Mouse (Mus musculus) forebrain, embryonic 10.5 days (tissue): ENCODE data around the gene Cbll1. TPM values are rescaled to one million over a fixed set of nuclear protein-coding genes. Genes with fewer than 3 reads are reported as not detected.
"Not testable (repeated sequence)": the region's sequence is repeated elsewhere in the genome, so short reads cannot be mapped to it uniquely, and the experiment has no call there.

Experiments used
- DNase-seq: peaks from one replicate; pipeline ENCODE4 v3.0.0-alpha.2; 2017; ENCODE audit warnings: low spot score; ENCODE audit errors: extremely low spot score
- H3K27ac ChIP-seq: fragments of 300-500 bp; sonication (generic); 2 replicates; pipeline ENCODE4 v1.5.1; 2016; ENCODE audit warnings: mild to moderate bottlenecking
- H3K27me3 ChIP-seq: fragments of 300-500 bp; sonication (generic); 2 replicates; pipeline ENCODE4 v1.6.1; 2016; ENCODE audit warnings: mild to moderate bottlenecking; ENCODE audit not compliant: poor library complexity, severe bottlenecking
- H3K36me3 ChIP-seq: fragments of 300-500 bp; sonication (generic); replicated peaks from 2 replicates; pipeline ENCODE4 v1.6.1; 2016; ENCODE audit warnings: mild to moderate bottlenecking, moderate library complexity
- H3K4me1 ChIP-seq: fragments of 300-500 bp; sonication (generic); 2 replicates; pipeline ENCODE4 v1.6.1; 2016
- H3K4me3 ChIP-seq: fragments of 300-500 bp; sonication (generic); 2 replicates; pipeline ENCODE4 v1.5.1; 2016; ENCODE audit warnings: mild to moderate bottlenecking, moderate library complexity
- H3K9me3 ChIP-seq: fragments of 300-500 bp; sonication (generic); 2 replicates; pipeline ENCODE4 v1.6.1; 2016; ENCODE audit warnings: mild to moderate bottlenecking, moderate library complexity
- WGBS: fragments of 180-500 bp; shearing (Covaris S2); methylation state at CpG from one replicate; pipeline ENCODE4 v1.1.7; 2016; 5-methylcytosine and 5-hydroxymethylcytosine counted together
- polyA plus RNA-seq: library from polyadenylated mRNA; unstranded; fragments of >200 nt; fragmentation: Nextera tagmentation; extraction: Ambion mirVana; gene quantifications from 2 replicates; pipeline ENCODE4 v1.2.1, GENCODE M21; 2016

Cbll1 gene
- polyA plus RNA-seq, 1 experiment from 2014 or later = 16.7 TPM

DNA sequence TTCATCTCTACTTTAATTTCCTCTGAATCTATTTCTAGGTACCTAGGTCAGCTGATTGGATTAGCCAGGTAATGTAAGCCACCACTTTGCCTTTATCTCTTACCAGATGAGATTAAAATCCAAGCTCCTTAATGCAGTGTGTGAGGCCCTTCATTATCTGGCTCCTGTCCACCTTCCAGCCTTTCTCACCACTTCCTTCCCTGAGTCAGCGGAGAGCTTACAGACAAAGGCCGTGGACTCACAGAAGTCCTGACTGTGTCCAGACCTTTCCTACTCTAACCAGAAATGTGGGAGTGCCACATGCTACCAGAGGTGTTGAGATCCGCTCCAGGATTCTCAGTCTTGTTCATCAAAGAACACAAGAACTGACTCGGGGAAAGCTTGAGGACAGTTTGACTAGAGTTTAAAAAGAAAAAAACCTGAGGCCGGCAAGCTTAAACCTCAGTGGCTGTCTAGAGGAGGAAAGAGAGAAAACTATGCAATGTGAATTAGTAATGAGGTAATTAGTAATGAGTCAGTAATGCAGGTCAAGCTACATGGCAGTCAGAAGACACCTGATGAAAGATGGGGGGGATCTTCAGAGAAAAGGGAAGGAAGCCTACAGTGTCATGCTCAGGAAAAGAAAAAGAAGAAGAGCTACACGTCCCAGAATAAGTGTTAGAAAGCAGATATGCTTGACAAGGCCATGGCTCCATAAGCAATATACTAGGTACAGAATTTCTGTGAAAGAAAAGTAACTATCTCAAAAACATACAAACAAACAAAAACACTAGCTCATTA lies 14.5 kb upstream of the Cbll1 start:
- H3K27me3 ChIP-seq = no peaks in the 10 kb centered on the region
- H3K36me3 ChIP-seq = no peaks in the 10 kb centered on the region
- no peaks in the 10 kb centered on the region for H3K9me3 ChIP-seq
- H3K27ac ChIP-seq = no peak overlapping the region
- no peak overlapping the region for H3K4me3 ChIP-seq
- DNase-seq = no peak
- 79% methylated on average over 6 of the region's 6 CpGs for WGBS
- H3K4me1 ChIP-seq = no peaks in the 10 kb centered on the region

DNA sequence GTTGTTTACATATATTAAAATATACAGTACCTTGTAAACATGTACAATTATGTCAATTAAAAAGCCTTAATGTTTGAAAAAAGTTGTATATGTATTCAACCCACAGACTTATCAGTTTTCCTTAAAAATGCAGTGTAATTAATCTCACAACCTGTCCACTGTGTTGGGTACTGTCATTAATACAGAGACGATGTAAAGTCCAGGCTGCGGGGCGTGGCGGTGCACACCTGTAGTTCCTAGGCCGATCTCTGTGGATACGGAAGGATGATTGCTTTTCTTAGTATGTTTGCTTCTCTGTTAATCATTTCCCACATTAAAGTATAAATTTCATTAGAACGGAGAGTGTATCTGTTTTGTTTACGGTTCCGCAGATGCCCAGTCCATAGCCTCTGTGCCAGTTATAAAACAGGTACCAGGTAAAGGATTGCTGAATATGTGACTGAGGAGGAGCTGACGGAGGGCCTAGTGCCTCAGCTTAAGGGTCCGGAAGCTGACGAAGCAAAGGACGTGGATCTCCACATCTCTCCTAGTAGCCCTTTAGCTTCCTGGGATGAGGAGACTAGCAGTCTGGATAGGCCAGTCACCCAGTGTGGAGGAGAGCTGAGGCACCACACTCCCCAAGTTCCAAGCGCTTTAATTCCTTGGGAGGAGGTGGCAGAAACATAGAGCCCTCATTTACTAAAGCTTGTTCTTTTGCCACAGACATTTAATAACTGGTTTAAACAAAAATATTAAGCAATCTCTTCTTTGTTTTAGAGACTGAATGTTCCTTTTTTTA lies 13.4 kb upstream of the Cbll1 start:
- Histone ChIP-seq H3K4me1 (no peaks in the 10 kb centered on the region), H3K36me3 (no peaks in the 10 kb centered on the region), H3K27ac (no peak overlapping the region), H3K9me3 (no peaks in the 10 kb centered on the region), H3K27me3 (no peaks in the 10 kb centered on the region), H3K4me3 (no peak overlapping the region)
- peak; percentile 5 for DNase-seq
- WGBS = 90% methylated on average over 14 of the region's 14 CpGs

DNA sequence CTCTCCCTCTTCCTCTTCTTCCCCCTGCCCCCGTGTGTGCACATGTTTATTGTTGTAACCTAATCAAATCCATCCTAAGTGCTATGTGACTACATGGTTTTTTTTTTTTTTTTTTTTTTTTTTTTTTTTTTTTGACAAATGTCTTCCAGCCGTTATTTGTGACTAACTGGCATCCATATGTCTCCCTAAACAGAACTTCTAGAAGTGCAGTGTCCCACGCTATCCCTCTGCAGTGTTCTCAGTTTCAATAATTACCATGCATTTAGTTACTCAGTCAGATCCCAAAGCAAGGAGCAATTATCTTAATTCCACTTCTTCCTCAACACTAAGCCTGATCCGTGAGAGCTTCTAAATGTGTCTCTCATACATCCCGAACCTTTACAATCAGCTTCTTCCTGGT lies 11.8 kb upstream of the Cbll1 start:
- no peaks in the 10 kb centered on the region for H3K4me1 ChIP-seq
- H3K9me3 ChIP-seq = no peaks in the 10 kb centered on the region
- 68% methylated on average over 5 of the region's 5 CpGs for whole genome bisulfite sequencing
- no peaks in the 10 kb centered on the region for H3K36me3 ChIP-seq
- no peak overlapping the region for H3K4me3 ChIP-seq
- DNase-seq = no peak
- H3K27ac ChIP-seq = no peak overlapping the region
- no peaks in the 10 kb centered on the region for H3K27me3 ChIP-seq

DNA sequence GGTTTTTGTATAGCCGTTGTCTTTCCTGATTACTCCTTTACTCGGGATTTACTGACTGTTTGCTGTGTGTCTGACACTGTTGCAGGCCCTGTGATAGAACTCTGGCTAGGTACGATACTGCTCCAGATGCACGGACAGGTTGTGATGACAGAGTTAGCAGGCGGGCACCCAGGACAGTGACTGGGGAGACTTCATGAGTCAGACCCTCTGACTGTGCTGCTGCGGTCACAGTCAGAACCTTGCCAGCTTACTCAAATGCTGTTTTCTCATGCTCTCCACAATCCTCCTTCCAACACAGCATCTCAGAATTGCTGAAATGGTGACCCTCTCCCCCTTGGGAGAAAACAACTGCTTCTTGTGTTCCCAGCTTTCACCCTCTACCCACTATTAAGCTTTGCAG lies 9.1 kb upstream of the Cbll1 start:
- Histone ChIP-seq H3K9me3 (no peaks in the 10 kb centered on the region), H3K4me3 (no peak overlapping the region), H3K36me3 (no peaks in the 10 kb centered on the region), H3K27me3 (no peaks in the 10 kb centered on the region), H3K4me1 (0 out of 2 replicates have a peak, but pooled peaks cover 3% of the 10 kb centered on the region), H3K27ac (no peak overlapping the region)
- 82% methylated on average over 6 of the region's 6 CpGs for WGBS
- DNase-seq = no peak

DNA sequence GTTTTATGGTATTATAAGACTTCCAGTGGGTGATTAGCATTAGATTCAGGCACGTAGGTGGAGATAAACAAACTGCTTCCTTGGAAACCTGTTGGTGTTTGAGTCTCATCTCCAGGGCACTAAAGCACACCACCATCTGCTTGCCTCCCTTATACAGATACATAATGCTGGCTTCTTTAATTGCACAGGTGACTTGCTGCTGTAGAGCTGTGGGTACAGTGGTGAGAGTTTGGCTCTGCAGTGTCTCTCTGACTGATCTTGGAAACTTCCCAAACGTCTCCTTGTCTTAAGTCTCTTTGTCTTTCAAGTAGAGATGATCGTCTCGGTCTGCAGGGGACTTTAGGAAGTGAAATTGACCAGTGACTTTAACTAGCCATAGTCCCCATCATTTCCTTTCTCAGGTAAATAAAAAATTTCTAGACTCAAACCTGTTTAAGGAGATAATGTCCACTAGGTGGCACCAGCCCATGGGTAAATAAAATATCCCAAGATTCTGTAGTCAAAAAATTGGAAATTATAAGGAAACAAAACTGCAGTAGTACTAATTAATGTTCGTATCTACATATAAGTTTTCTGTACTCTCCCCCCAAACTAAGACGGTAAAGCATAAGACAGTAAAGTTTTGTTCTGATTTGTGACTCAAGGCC lies 8.4 kb upstream of the Cbll1 start:
- no peaks in the 10 kb centered on the region for H3K36me3 ChIP-seq
- H3K27me3 ChIP-seq = no peaks in the 10 kb centered on the region
- H3K4me1 ChIP-seq = 0 out of 2 replicates have a peak, but pooled peaks cover 3% of the 10 kb centered on the region
- WGBS = 42% methylated on average over 6 of the region's 6 CpGs
- no peaks in the 10 kb centered on the region for H3K9me3 ChIP-seq
- no peak for DNase-seq
- H3K27ac ChIP-seq = no peak overlapping the region
- no peak overlapping the region for H3K4me3 ChIP-seq

DNA sequence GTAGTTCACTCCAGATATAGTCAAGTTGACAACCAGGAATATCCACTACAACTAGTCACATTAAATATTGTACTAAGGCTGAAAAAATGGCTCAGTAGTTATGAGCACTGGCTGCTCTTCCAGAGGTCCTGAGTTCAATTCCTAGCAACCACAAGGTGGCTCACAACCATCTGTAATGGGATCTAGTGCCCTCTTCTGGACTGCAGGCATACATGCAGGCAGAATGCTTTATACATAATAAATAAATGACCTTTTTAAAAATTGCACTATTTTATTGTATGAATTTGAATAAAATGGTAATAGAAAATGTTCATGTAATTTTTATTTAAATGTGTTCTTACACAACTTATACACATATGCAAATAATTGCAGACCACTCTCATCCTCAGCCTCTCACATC lies 3.8 kb upstream of the Cbll1 start:
- H3K36me3 ChIP-seq = no peaks in the 10 kb centered on the region
- H3K9me3 ChIP-seq = no peaks in the 10 kb centered on the region
- no peak overlapping the region for H3K27ac ChIP-seq
- H3K4me1 ChIP-seq = peaks cover 16% of the 10 kb centered on the region
- no peak for DNase-seq
- H3K4me3 ChIP-seq = no peak overlapping the region
- no peaks in the 10 kb centered on the region for H3K27me3 ChIP-seq

DNA sequence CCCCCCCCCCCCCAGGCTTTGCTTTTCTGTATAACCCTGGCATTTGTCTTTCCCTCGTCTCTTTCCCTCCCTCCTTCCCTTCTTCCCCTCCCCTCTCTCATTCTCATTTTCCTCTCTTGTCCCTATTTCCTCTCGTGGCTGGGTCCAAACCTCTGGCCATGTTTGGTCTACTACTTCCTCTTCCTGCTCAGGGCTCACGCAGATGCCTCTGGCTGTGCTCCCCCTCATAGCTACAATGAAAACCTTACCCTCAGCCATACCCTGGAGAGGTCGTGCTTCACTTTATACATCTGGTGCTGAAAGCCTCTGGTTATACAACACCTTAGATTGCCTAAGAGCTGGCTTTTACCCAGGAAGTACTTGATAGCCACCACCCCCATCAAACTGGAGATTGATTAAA lies 1.9 kb upstream of the Cbll1 start:
- Histone ChIP-seq H3K9me3 (no peaks in the 10 kb centered on the region), H3K4me3 (no peak overlapping the region), H3K27me3 (no peaks in the 10 kb centered on the region), H3K4me1 (peaks cover 22% of the 10 kb centered on the region), H3K27ac (no peak overlapping the region), H3K36me3 (no peaks in the 10 kb centered on the region)
- DNase-seq = no peak
- 67% methylated on average over 4 of the region's 4 CpGs for WGBS

DNA sequence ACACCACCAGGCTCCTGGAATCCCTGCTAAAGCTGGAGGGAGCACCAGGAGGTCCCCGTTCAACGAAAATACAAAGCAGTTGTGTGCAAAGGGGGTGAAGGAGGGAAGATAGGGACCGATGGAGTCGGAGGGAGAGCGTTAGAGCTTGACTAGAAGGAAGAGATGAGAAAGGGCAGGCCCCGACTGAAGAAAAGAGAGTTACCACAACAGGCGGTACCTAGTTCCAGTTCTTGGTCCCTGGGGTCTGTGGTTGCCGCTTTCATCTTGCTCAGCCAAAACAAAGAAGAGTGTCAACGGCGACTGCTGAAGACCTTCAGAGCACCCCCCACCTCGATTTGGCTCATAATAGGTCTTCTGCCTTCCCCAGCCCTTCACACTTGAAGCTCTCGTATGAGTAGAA lies 780 bp upstream of the Cbll1 start:
- no peak for DNase-seq
- no peaks in the 10 kb centered on the region for H3K9me3 ChIP-seq
- H3K36me3 ChIP-seq = 0 out of 2 replicates have a peak, but pooled peaks cover 1% of the 10 kb centered on the region
- H3K4me3 ChIP-seq = peak overlapping the region; percentile 90
- no peaks in the 10 kb centered on the region for H3K27me3 ChIP-seq
- peak overlapping the region; percentile 96 for H3K27ac ChIP-seq
- peaks cover 22% of the 10 kb centered on the region for H3K4me1 ChIP-seq
- 3% methylated on average over 12 of the region's 12 CpGs for WGBS

DNA sequence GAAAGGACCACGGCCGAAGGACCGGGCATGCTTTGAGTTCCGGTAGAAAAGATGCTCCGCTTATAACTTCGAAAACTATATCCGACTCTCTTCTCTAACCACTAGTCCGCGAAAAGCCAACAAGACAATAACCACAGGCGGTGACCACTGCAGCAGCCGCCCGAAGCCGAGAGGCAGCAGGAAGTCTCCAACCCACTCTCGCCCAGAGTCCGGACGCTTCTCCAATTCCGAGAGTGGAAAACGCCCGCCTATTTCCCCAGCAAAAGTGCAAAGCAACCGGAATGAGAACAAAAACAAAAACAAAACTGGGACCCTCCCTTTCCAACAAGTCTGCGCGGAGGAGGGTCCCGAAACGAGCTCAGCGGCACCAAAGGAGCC lies 491 bp downstream of the Cbll1 start:
- H3K9me3 ChIP-seq = no peaks in the 10 kb centered on the region
- peaks cover 19% of the 10 kb centered on the region for H3K4me1 ChIP-seq
- H3K27me3 ChIP-seq = no peaks in the 10 kb centered on the region
- no peak for DNase-seq
- WGBS = under 1% methylated on average over 25 of the region's 25 CpGs
- H3K36me3 ChIP-seq = peaks cover 10% of the 10 kb centered on the region
- peak overlapping the region; percentile 90 for H3K4me3 ChIP-seq
- H3K27ac ChIP-seq = peak overlapping the region; percentile 96

DNA sequence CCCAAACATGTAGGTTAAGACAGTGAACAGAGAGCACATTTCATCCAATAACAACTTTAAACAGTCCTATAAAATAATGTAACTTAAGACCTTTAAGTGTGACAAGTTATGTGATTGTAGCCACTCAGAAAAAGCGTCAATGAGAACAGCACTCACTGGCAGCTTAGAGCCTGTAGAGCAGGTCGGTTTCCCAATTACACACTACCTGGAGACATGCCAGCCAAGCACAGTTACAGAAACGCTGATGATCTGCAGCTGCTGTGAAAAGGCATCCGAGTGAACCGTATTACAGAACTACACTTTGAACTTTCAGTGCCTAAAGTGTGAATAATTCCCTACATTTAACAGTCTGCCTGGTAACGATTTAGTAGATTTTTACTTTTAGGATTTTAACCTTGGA lies 13.0 kb downstream of the Cbll1 start:
- Histone ChIP-seq H3K4me1 (no peaks in the 10 kb centered on the region), H3K4me3 (no peak overlapping the region), H3K27me3 (no peaks in the 10 kb centered on the region), H3K9me3 (no peaks in the 10 kb centered on the region), H3K36me3 (peaks cover 61% of the 10 kb centered on the region), H3K27ac (no peak overlapping the region)
- WGBS = 92% methylated on average over 6 of the region's 6 CpGs
- no peak for DNase-seq

DNA sequence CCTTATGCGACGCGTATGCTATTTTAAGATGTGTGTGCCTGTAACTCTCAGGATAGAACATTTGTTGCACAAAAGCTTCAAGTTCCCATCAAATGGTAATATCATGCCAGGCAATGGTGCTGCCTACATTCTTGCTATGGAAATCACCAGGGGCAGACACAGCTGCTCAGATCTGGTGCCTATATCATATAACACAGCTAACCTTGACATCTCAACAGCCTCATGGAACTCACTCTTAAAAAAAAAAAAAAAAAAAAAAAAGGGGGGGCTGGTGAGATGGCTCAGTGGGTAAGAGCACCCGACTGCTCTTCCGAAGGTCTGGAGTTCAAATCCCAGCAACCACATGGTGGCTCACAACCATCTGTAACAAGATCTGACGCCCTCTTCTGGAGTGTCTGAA lies 21.2 kb downstream of the Cbll1 start:
- H3K9me3 ChIP-seq, H3K36me3 ChIP-seq, DNase-seq, H3K4me1 ChIP-seq, H3K27me3 ChIP-seq, H3K27ac ChIP-seq, H3K4me3 ChIP-seq: not testable (repeated sequence)
- WGBS = 93% methylated on average over 4 of the region's 6 CpGs

DNA sequence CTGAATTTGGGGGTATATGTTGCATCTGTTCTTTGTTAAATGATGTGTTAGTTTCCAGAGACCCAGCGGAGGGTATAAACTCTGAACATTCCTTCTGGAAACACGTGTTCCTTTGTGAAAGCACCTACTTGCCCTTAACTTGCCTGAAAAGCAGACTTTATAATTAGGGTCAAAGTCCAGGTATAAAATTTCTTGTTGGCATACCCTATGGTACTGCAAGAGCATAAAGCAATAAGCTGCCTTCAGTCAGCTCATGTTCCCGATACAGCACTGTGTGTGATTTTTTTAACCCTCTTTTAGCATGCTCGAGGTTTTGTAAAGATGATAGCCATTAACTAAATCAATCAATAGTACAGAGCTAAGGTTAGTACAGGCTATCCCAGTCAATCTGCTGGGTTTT lies 36.8 kb downstream of the Cbll1 start:
- 87% methylated on average over 4 of the region's 4 CpGs for WGBS
- H3K9me3 ChIP-seq = 0 out of 2 replicates have a peak, but pooled peaks cover 6% of the 10 kb centered on the region

DNA sequence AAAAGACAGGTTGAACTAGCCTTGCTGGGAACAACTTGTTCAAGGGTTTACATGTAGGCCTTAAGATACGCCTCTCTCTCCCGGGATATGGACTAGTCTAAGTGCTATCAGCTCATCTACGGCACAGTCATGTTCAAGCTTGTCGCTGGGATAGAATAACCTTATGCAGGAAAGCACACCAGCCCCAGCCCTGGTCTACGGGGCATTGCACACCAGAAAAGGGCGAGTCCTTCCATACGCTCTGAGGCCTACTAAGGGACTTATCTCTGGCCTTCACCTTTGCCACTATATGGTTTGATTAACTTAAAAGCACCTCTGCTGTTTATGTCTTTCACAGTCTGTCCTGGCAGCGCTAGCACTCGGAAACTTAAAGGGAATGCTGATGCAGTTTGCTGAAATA lies 38.0 kb downstream of the Cbll1 start:
- no peaks in the 10 kb centered on the region for H3K36me3 ChIP-seq
- 91% methylated on average over 9 of the region's 9 CpGs for WGBS
- 0 out of 2 replicates have a peak, but pooled peaks cover 6% of the 10 kb centered on the region for H3K9me3 ChIP-seq
- no peaks in the 10 kb centered on the region for H3K27me3 ChIP-seq
- DNase-seq = no peak
- H3K27ac ChIP-seq = no peak overlapping the region
- no peaks in the 10 kb centered on the region for H3K4me1 ChIP-seq
- H3K4me3 ChIP-seq = no peak overlapping the region

More for the DNA sequence above, 36.8 kb downstream of the Cbll1 start:
- H3K27me3 ChIP-seq = no peaks in the 10 kb centered on the region
- no peak overlapping the region for H3K4me3 ChIP-seq
- H3K4me1 ChIP-seq = no peaks in the 10 kb centered on the region
- H3K36me3 ChIP-seq = no peaks in the 10 kb centered on the region
- H3K27ac ChIP-seq = no peak overlapping the region
- DNase-seq = no peak
